Mouse (Mus musculus) midbrain, embryonic 12.5 days (tissue): ENCODE results near the gene Akt3. TPM values are rescaled to one million over a fixed set of nuclear protein-coding genes. Genes with fewer than 3 reads are reported as not detected.

ENCODE experiments used
- ATAC-seq: fragments of 200-750 bp; cut with Nextera tagmentation; 2 replicates; pipeline ENCODE4 v1.8.0; 2017; ENCODE audit warnings: low read depth, moderate TSS enrichment, moderate library complexity; ENCODE audit not compliant: low FRiP score
- H3K27ac ChIP-seq: fragments of 300-500 bp; sonication (generic); replicated peaks from 2 replicates; pipeline ENCODE4 v1.5.1; 2016; ENCODE audit warnings: mild to moderate bottlenecking
- H3K27me3 ChIP-seq: fragments of 300-500 bp; sonication (generic); 2 replicates; pipeline ENCODE4 v1.6.1; 2016; ENCODE audit warnings: mild to moderate bottlenecking
- H3K36me3 ChIP-seq: fragments of 300-500 bp; sonication (generic); 2 replicates; pipeline ENCODE4 v1.6.1; 2016
- H3K4me1 ChIP-seq: fragments of 300-500 bp; sonication (generic); 2 replicates; pipeline ENCODE4 v1.6.1; 2016
- H3K4me2 ChIP-seq: fragments of 300-500 bp; sonication (generic); replicated peaks from 2 replicates; pipeline ENCODE4 v1.6.1; 2016; ENCODE audit warnings: mild to moderate bottlenecking, moderate library complexity
- H3K4me3 ChIP-seq: fragments of 300-500 bp; sonication (generic); 2 replicates; pipeline ENCODE4 v1.5.1; 2016; ENCODE audit warnings: mild to moderate bottlenecking
- H3K9ac ChIP-seq: fragments of 300-500 bp; sonication (generic); replicated peaks from 2 replicates; pipeline ENCODE4 v1.6.1; 2016; ENCODE audit warnings: mild to moderate bottlenecking, moderate library complexity
- H3K9me3 ChIP-seq: fragments of 300-500 bp; sonication (generic); 2 replicates; pipeline ENCODE4 v1.6.1; 2016; ENCODE audit warnings: mild to moderate bottlenecking
- WGBS: fragments of 180-500 bp; shearing (Covaris S2); methylation state at CpG from one replicate; pipeline ENCODE4 v1.1.7; 2016; 5-methylcytosine and 5-hydroxymethylcytosine counted together
- polyA plus RNA-seq: library from polyadenylated mRNA; unstranded; fragments of >200 nt; fragmentation: Nextera tagmentation; extraction: Ambion mirVana; gene quantifications from 2 replicates; pipeline ENCODE4 v1.2.1, GENCODE M21; 2016

Akt3 gene
- polyA plus RNA-seq, 1 experiment from 2014 or later: 32.5 TPM

- H3K27me3 ChIP-seq: no peaks in the 10 kb centered on the region
- no peak overlapping the region for H3K27ac ChIP-seq
- no peak for ATAC-seq
- peaks cover 28% of the 10 kb centered on the region for H3K4me1 ChIP-seq
- H3K4me2 ChIP-seq: no peak overlapping the region
- whole genome bisulfite sequencing: 82% methylated on average over 1 of the region's 1 CpGs
- H3K36me3 ChIP-seq: peaks cover 11% of the 10 kb centered on the region
- H3K9ac ChIP-seq: no peak overlapping the region
- no peak overlapping the region for H3K4me3 ChIP-seq
- no peaks in the 10 kb centered on the region for H3K9me3 ChIP-seq
Observed at GRCm38 (mm10) chr1:177018750-177019149, 239.3 kb downstream of the Akt3 start.

DNA sequence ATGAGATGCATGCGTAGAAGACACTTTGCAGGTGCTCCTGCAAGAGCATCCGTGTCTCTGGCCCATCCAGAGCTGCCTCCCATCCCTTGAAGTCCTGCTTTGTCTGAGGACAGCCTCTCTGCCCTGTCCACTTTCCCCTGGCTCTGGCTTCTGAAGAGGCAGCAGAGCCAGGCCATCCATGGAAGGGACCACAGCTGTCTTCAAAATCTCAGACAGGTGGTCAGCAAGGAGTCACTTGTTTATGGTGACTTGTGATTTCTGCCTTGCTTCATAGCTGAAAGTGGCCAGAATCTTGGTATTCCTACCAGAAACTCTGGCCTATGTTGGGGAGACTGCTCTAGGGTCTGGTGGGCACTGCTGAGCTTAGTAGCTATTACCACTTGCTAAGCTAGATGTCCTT, 241.3 kb downstream of the Akt3 start:
- no peaks in the 10 kb centered on the region for H3K36me3 ChIP-seq
- no peak for ATAC-seq
- H3K27me3 ChIP-seq: no peaks in the 10 kb centered on the region
- no peak overlapping the region for H3K4me3 ChIP-seq
- H3K4me1 ChIP-seq: peaks cover 31% of the 10 kb centered on the region
- no peak overlapping the region for H3K27ac ChIP-seq
- 93% methylated on average over 2 of the region's 2 CpGs for WGBS
- H3K4me2 ChIP-seq: no peak overlapping the region
- no peak overlapping the region for H3K9ac ChIP-seq
- no peaks in the 10 kb centered on the region for H3K9me3 ChIP-seq

DNA sequence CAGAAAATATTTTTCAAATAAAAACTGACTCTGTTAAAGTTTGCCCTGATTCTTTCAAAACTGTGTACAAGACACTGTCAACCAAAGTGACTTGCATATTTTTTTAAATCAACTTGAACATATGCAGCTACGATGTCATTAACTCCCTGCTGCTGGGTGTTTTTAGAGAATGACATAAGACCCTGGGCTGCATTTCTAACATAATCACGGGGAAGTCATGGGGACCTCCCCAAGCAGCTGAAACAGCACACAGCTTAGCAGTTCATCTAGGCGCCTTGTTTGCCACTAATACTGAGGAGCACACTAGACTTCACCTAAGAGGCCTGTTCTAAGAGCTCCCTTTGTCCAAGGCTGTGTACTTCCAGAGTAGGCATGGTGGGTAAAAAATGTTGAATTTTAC, 242.1 kb downstream of the Akt3 start:
- 37% methylated on average over 3 of the region's 3 CpGs for WGBS
- Histone ChIP-seq H3K4me2 (no peak overlapping the region), H3K9ac (no peak overlapping the region), H3K27me3 (no peaks in the 10 kb centered on the region), H3K36me3 (no peaks in the 10 kb centered on the region), H3K9me3 (no peaks in the 10 kb centered on the region), H3K4me3 (no peak overlapping the region), H3K27ac (0 out of 2 replicates have a peak overlapping the region, but pooled peaks have one; percentile 42), H3K4me1 (peaks cover 37% of the 10 kb centered on the region)
- ATAC-seq: no peak

- H3K4me2 ChIP-seq: no peak overlapping the region
- peak overlapping the region; percentile 50 for H3K27ac ChIP-seq
- H3K9me3 ChIP-seq: no peaks in the 10 kb centered on the region
- H3K27me3 ChIP-seq: no peaks in the 10 kb centered on the region
- H3K9ac ChIP-seq: no peak overlapping the region
- WGBS: 63% methylated on average over 6 of the region's 6 CpGs
- no peaks in the 10 kb centered on the region for H3K36me3 ChIP-seq
- peaks cover 44% of the 10 kb centered on the region for H3K4me1 ChIP-seq
- ATAC-seq: peak; percentile 3; the same call in 1 of the 2 replicates
- no peak overlapping the region for H3K4me3 ChIP-seq
Observed at GRCm38 (mm10) chr1:177014921-177015439, 243.0 kb downstream of the Akt3 start.

DNA sequence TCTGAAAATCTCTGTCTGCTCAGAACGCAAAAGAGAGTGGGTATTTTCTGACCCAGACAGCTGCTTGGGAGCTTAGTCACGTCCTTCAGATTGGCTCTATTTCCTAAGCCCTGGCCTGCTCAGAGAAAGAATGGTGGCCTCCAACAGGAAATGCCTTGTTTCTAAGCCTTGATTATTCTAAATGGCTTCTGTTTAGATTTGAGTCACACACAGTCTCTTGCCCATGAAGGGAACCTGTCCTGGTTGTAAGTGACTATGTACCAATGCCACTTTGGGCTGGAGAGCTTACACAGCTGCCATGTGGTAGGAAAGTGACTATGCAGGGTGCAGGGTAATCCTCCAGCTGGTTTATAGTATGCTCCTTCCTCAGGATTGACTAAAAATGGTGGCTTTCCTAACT, 243.7 kb downstream of the Akt3 start:
- Histone ChIP-seq H3K9ac (no peak overlapping the region), H3K9me3 (no peaks in the 10 kb centered on the region), H3K36me3 (no peaks in the 10 kb centered on the region), H3K27ac (peak overlapping the region; percentile 50), H3K4me3 (no peak overlapping the region), H3K27me3 (no peaks in the 10 kb centered on the region), H3K4me2 (no peak overlapping the region), H3K4me1 (peaks cover 51% of the 10 kb centered on the region)
- WGBS: 24% methylated on average over 2 of the region's 2 CpGs
- ATAC-seq: no peak

DNA sequence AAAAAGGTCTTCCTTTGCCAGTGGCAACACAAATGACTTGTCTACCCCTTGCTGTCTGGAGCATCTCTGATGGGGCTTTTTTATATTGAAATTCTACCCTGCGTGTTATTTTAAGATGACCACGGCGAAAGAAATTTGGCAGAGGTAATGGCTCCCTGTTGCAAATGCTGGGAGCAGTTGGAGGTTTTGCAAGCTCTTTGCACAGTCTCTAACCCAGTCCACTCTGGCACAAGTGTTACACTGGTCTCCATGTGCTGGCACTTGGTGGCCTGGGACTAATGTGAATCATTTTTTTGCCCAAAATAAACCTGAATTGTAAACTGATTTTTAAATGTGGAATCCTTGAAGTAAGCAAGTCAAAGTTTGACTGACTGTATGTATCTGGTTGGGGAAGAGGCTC, 244.2 kb downstream of the Akt3 start:
- Histone ChIP-seq H3K4me1 (peaks cover 52% of the 10 kb centered on the region), H3K27me3 (no peaks in the 10 kb centered on the region), H3K9me3 (no peaks in the 10 kb centered on the region), H3K4me3 (no peak overlapping the region), H3K4me2 (no peak overlapping the region), H3K36me3 (no peaks in the 10 kb centered on the region), H3K27ac (no peak overlapping the region; the same call in 1 of the 2 replicates), H3K9ac (no peak overlapping the region)
- ATAC-seq: no peak
- WGBS: 91% methylated on average over 3 of the region's 3 CpGs

GRCm38 (mm10) chr1:177013313-177013712, 244.7 kb downstream of the Akt3 start:
- H3K4me1 ChIP-seq: peaks cover 57% of the 10 kb centered on the region
- H3K9ac ChIP-seq: no peak overlapping the region
- no peaks in the 10 kb centered on the region for H3K27me3 ChIP-seq
- H3K4me3 ChIP-seq: no peak overlapping the region
- no peaks in the 10 kb centered on the region for H3K36me3 ChIP-seq
- H3K27ac ChIP-seq: no peak overlapping the region
- no peak overlapping the region for H3K4me2 ChIP-seq
- no peaks in the 10 kb centered on the region for H3K9me3 ChIP-seq
- no peak for ATAC-seq
- WGBS: 88% methylated on average over 1 of the region's 1 CpGs

DNA sequence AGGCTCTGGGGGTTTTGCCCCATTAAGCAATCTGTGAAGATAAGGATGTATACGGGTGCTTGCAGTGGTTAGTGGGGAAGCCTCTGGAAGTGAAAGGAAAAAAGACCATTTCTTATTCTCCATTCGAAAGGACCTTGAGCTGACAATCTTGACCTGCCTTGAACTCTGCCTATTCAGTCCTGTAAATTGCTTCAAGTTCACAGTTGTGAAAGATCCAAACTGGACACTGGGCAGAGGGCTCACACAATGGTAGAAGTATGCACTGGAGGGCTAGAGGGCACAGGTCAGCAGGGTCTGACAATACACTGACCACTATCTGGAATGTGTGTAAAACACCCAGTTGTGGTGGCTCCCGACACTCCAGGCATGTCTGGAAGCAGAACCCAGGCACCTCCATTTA, 245.2 kb downstream of the Akt3 start:
- ATAC-seq: no peak
- 54% methylated on average over 3 of the region's 3 CpGs for WGBS

GRCm38 (mm10) chr1:177011688-177012087, 246.3 kb downstream of the Akt3 start:
- ATAC-seq: no peak
- WGBS: 77% methylated on average over 13 of the region's 13 CpGs

More for the DNA sequence above, 245.2 kb downstream of the Akt3 start:
- H3K4me1 ChIP-seq: peaks cover 62% of the 10 kb centered on the region
- no peak overlapping the region for H3K9ac ChIP-seq
- no peak overlapping the region for H3K4me2 ChIP-seq
- H3K9me3 ChIP-seq: no peaks in the 10 kb centered on the region
- no peak overlapping the region for H3K4me3 ChIP-seq
- H3K27me3 ChIP-seq: no peaks in the 10 kb centered on the region
- no peaks in the 10 kb centered on the region for H3K36me3 ChIP-seq
- no peak overlapping the region for H3K27ac ChIP-seq

DNA sequence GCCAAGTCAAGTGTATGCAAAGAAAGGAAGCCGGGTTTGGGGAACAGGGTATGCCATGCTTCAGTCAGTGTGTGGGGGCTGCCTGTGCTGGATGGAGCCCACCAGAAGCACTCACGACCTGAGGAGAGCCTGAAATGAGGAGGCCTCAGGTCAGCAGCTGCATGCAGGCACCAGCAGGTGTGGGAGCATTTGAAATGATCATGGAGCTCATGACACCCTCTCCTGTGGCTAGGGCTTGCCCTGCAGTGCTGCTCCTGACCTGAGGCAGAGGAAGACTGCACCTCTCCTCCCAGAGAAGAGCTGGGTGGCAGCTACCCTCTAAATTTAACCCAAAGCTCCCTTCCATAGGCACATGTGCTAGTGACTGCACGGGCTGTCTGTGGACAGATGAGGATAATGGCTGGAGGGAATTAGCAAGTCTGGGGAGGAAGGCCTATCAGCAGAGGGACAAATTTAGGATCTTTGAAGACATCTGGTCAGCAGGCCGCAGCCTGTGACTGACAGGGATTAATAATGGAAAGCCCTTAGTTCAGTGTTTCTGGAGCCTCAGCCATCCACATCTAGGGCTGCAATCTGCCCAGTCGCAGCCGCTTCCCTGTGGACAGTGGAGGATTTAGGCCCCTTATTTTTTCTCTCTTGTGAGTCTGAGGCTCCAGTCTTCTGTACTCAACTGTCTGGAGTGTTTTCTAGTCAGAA, 247.2 kb downstream of the Akt3 start:
- Histone ChIP-seq H3K36me3 (no peaks in the 10 kb centered on the region), H3K9me3 (no peaks in the 10 kb centered on the region), H3K27ac (peak overlapping the region; percentile 83), H3K4me3 (no peak overlapping the region), H3K4me1 (peaks cover 53% of the 10 kb centered on the region), H3K9ac (0 out of 2 replicates have a peak overlapping the region, but pooled peaks have one; percentile 11), H3K27me3 (no peaks in the 10 kb centered on the region), H3K4me2 (no peak overlapping the region)
- peak; percentile 44 for ATAC-seq
- WGBS: 20% methylated on average over 6 of the region's 6 CpGs

More at GRCm38 (mm10) chr1:177011688-177012087, 246.3 kb downstream of the Akt3 start:
- H3K4me1 ChIP-seq: peaks cover 61% of the 10 kb centered on the region
- no peak overlapping the region for H3K4me3 ChIP-seq
- no peaks in the 10 kb centered on the region for H3K9me3 ChIP-seq
- H3K27ac ChIP-seq: peak overlapping the region; percentile 83
- no peak overlapping the region for H3K9ac ChIP-seq
- no peaks in the 10 kb centered on the region for H3K27me3 ChIP-seq
- no peak overlapping the region for H3K4me2 ChIP-seq
- no peaks in the 10 kb centered on the region for H3K36me3 ChIP-seq

DNA sequence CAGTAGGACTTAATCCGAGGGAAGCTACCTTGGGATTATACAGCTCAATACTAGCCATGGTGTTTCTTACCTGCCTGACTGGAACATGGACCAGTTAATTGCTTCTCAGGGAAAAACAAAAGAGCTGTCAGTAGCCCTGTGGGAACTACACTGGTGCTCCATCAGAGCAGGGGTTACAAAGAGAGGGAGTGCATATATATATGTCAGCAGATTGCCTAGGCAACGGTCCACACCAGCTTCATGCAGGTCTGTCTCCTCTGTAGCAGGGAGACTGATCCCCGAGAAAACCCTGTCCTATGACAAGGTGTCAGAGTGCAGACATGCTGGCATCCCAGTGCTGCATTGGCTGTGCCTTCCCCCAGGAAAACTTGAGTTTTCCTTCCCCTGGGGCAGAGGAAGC, 248.0 kb downstream of the Akt3 start:
- 34% methylated on average over 3 of the region's 3 CpGs for WGBS
- Histone ChIP-seq H3K4me2 (no peak overlapping the region), H3K4me3 (no peak overlapping the region), H3K27ac (peak overlapping the region; percentile 83), H3K4me1 (peaks cover 48% of the 10 kb centered on the region), H3K27me3 (no peaks in the 10 kb centered on the region), H3K9ac (0 out of 2 replicates have a peak overlapping the region, but pooled peaks have one; percentile 11), H3K9me3 (no peaks in the 10 kb centered on the region), H3K36me3 (no peaks in the 10 kb centered on the region)
- ATAC-seq: peak; percentile 20; the same call in 1 of the 2 replicates

DNA sequence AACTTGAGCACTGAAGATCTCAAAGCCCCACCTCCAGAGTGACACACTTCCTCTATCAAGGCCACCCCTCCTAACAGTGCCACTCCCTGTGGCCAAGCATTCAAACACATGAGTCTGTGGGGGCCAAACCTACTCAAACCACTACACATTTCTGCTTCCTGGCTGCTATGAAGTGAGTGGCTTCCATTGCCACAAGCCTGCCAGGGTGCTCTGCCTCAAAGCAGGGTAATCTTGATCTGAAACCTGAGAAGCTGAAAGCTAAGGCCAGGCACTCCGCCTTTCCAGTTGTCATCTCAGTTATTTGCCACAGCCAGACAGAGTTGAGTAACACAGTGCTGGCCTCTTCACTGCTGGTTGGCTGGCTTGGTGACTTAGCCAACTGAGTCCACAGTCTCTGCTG, 249.2 kb downstream of the Akt3 start:
- no peaks in the 10 kb centered on the region for H3K36me3 ChIP-seq
- H3K4me1 ChIP-seq: peaks cover 50% of the 10 kb centered on the region
- 69% methylated on average over 1 of the region's 1 CpGs for WGBS
- H3K9ac ChIP-seq: no peak overlapping the region
- H3K27ac ChIP-seq: 0 out of 2 replicates have a peak overlapping the region, but pooled peaks have one; percentile 30
- no peak overlapping the region for H3K4me3 ChIP-seq
- H3K4me2 ChIP-seq: no peak overlapping the region
- no peak for ATAC-seq
- no peaks in the 10 kb centered on the region for H3K9me3 ChIP-seq
- no peaks in the 10 kb centered on the region for H3K27me3 ChIP-seq
